Mouse (Mus musculus): ENCODE measurements around the gene Pik3c2g.

Pik3c2g gene

DNA sequence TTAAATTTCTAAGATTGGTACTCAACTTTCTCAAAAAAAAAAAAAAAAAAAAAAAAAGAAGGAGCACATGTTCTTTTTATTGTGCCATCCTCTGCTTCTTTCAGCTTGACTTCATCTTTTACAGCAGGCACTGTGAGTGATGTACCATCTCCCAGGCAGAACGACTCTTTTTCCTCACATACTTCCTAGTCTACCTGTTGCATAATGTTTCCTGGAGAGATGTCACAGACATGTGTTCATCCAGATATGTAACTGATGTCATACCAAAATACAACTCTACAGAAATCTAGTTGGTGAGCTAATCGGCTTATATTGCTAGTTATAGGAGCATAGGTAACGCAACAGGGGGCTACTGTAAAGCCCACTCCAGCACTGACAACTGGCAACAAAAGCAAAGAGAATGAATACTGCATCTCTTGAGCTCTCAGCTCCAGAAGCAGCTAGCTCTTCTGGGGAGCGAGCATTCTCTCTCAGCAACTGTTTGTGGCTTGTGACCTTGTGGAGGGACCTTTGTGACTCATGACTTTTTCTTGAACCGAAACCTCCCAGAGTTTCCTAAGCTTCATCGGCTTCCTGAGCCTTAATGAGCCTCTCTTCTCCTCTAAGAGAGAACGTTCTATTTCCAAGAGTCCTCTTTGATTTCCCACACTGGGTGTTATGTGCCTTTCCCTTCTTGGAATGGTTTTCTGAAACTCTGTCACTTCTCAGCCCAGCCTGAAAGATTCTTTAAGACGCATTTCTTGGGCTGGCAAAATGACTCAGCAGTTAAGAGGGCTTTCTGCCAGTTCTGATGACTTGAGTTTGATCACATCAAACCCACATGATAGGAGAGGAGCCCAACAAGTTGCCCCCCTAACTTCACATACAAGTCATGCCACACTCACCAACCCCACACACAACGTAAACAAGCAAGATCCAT is 148.9 kb downstream of the Pik3c2g start:
- no peak for DNase-seq (ENCODE audit: low spot score)

GRCm38 (mm10) chr6:139738350-139738749 is 151.3 kb downstream of the Pik3c2g start:
- DNase-seq (ENCODE audit: low spot score) = no peak

- DNase-seq (ENCODE audit: low spot score) = no peak
Observed at GRCm38 (mm10) chr6:139742693-139743432, 155.8 kb downstream of the Pik3c2g start.

GRCm38 (mm10) chr6:139746758-139747479 is 159.9 kb downstream of the Pik3c2g start:
- DNase-seq (ENCODE audit: low spot score) = no peak

DNA sequence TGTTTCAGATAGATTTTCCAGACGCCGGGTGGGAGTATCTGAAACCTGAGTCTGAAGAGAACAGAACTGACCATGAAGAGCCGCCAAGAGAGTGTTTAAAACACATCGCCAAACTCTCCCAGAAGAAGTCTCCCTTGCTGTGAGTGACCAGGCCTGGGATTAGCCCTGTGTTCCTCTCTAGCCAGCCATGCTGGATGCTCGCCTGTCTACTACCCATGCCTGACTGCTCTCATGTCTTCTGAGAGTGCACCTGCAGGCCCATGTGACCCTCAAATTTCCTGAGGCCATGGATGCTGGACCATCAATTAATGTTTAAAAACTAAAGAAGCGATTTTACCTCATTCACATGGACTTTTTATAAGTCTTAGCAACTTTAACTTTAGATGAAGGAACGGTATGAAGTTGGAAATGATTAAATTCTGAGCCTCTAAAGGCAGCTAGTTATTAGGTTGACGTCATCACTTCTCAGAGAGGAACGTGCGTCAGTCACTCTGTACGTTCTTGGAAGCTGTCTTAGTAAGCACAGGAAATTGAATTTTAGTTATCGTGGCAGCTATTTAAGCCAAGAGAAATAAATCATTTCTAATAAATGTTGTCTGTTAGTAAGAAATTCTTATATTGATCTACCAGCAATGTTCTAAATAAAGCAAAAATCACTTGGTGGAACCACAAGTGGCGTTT is 161.2 kb downstream of the Pik3c2g start:
- no peak for DNase-seq (ENCODE audit: low spot score)

DNA sequence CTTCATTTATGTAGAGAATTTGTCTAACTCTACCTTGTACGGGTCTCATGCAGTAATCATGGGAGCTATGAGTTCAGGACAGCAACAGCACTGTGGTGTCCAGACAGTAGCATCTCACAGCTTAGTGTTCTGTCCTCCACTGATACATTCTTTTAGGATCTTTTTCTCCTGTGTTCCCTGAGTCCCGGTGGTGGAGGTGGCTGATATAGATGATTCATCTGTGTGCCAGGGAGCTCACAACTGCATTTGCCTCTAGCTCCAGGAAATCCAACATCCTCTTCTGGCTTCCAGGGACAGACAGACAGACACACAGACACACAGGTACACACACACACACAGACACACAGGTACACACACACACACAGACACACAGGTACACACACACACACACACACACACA is 163.6 kb downstream of the Pik3c2g start:
- DNase-seq (ENCODE audit: low spot score) = no peak

GRCm38 (mm10) chr6:139751022-139751421 is 164.0 kb downstream of the Pik3c2g start:
- DNase-seq (ENCODE audit: low spot score) = no peak

GRCm38 (mm10) chr6:139757876-139758275 is 170.9 kb downstream of the Pik3c2g start:
- DNase-seq (ENCODE audit: low spot score) = no peak

GRCm38 (mm10) chr6:139760978-139761377 is 174.0 kb downstream of the Pik3c2g start:
- no peak for DNase-seq (ENCODE audit: low spot score)

DNA sequence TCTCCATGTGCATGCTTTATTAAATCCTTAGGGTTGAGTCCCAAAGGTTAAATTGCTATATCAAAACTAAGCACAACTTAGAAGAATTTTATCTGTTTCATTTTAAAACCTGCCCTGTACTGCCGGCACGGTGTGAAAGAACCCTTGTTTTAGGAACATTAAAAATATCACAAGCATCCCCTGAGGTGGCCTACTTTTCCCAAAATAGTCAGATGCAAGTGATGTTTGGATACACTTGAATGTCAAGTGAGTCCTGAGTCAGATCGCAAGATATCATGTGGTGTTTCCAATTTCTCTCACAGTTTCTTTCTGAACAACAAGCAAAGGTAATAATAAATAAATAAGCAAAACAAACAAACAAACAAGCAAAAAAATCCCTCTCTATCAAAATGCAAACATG is 177.4 kb downstream of the Pik3c2g start:
- no peak for DNase-seq (ENCODE audit: low spot score)

DNA sequence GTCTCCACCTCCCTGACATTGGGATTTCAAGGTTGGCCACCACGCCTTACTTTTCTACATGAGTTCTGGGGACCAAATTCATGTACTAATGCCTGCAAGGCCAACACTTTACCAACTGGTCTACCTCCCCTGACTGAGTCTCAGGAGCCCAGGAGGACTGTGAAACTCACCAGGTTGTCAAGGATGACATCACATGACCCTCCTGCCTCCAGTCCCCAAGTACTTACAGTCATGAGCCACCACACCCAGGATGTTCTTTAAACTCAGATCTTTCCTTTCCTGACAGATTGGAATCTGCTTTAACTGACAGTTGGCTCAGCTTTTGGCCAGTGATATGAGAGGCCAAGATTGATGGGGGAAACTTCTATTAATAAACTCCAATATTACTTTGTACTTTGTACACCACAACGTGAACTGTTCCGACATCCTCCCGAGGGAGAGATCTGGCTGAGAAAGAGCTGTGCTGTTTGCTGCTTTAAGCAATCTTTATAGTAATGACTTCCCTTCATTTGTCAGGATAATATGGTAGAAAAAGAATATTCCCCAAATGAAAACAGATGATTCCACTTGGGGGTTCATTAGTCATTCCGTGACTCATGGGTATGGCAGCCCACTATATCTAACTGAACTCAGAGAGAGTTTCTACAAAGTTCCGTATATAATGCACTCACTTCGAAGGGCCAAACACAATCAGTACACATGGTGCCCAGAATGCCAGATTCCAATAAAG is 182.9 kb downstream of the Pik3c2g start:
- DNase-seq (ENCODE audit: low spot score) = no peak

DNA sequence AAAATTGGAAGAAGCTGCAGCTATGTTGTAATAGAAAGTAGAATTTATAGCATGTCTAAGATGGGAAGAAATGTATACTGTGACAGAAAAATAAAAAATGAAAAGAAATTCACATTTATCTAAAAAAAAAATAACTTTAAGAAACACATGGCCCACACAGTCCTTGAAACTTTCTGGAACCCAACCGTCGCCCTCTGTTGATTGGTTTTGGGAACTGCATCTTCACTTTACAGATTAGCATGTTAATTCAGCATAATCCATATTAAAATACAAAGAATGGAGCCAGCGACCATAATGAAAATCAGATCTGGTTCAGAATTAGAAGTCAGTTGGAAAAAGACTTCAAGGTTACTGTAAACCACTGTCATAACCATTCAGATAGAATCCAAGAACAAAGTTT is 183.5 kb downstream of the Pik3c2g start:
- DNase-seq (ENCODE audit: low spot score) = no peak

DNA sequence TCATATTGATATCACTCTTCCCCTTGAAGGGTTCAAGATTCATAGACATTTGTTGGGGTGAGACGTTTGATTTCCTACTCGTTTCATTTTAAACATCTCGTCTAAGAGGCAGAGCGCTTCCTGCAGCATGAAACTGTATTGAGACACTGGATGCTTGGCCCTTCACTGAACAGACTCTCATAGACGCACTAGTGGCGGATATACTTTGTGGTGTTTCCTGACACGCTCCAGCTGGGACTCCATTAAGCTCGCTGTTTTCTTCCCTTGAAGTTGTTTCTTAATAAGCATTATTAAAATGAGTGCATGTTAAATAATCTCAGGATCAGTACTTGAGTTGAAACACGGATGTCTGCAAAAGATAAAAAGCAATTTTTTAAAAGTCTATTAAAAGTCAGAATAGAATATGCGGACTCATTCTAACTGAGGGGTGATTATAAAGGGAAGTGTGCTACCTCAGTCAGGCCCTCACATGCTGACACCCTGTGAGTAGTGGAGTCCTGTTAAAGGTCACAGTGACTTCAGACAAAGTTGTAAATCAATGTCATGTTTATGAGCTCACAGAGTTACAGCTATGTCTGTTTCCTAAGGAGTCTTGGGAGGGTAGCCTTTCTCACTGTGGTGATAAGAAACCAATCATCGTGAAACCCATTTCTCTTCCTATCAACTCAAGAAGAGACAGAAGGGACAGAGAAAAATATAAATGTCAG is 190.7 kb downstream of the Pik3c2g start:
- DNase-seq (ENCODE audit: low spot score) = no peak

DNA sequence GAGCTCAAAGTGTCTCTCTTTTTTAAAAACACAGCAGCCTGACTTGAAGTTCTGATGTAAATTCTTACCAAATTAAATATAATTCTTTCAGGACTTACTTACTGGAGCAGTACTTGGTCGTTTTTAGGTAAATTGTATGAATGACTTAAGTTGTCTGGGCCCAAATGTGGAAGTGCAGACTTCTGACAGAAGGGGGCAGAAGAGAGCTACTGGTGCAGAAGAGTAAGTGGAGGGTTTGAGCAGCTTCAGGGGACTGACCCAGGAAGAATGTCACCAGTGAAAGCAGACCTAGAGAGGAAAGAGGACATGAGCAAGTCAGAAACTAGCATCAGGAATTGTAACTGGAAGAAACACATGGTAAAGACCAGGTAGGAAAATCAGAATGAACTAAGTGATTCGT is 193.0 kb downstream of the Pik3c2g start:
- no peak for DNase-seq (ENCODE audit: low spot score)

GRCm38 (mm10) chr6:139789479-139789878 is 202.5 kb downstream of the Pik3c2g start:
- no peak for DNase-seq (ENCODE audit: low spot score)

DNA sequence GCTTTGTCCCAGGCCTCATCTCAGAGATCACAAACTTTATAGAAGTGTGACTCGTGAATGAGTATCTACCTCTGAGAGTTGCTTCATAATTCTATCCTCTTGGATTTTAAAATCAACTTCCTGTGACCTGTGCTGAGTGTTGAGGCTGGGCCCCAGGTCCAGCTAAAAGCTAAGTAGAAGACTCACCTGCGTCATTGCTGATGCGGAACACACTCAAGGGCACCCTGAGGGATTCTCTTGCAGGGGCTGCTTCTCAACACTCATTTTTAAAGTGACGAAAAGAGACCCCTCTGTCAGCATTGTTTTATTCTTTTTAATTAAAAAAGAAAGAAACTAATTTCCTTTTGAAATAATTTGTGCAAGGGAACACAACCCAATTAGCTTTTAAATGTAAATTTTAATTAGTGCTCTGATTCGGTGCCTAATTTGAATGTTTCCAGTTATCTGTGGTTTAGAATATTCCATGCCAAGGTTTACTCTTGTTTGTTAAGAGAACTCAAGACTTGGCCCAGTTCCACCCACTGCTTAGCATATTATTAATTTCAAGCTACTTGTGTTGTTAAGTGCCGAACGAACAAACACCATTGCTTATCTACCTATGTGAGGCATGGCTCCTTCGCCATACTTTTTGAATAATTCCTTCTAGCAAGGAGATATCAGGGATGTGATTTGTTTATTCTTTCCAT is 212.7 kb downstream of the Pik3c2g start:
- no peak for DNase-seq (ENCODE audit: low spot score)

- no peak for DNase-seq (ENCODE audit: low spot score)
Observed at GRCm38 (mm10) chr6:139821916-139822315, 234.9 kb downstream of the Pik3c2g start.

DNA sequence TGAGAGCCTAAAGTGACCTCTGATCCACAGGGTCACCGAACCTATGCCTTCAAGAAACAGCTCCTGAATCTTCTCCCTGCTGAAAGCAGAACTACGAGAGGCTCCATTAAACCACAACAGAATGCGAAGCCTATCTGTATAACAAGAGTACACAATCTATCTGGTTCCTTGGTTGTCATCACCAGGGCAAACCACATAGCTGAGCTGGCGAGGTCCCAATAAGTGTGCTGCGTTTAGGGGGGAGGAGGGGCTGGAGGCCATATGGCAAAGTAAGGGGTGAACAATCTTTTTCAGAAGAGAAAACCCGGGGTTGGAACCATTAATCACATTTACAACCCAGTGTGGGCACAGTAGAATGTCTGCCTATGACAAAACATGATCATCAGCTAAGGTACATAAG is 251.2 kb downstream of the Pik3c2g start:
- no peak for DNase-seq (ENCODE audit: low spot score)

- DNase-seq (ENCODE audit: low spot score) = no peak
Observed at GRCm38 (mm10) chr6:139838713-139839112, 251.7 kb downstream of the Pik3c2g start.

DNA sequence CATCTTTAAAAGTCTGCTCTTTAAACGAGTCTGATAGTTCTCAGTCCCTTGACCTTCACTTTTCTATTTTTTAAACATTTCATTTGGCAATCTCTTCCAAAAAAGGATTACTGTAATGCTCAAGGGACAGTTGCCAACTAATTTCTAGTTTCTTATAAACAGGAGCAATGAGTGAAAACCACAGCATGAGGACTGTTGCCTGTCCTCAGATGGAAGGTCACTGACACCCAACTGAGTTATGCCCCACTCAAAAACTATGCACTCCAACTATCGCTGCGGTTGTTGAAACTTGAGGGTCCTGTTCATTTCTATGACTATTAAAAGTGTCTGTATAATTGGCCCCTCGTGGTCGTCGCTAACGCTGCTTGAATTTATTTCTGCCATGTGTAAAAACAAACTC is 252.9 kb downstream of the Pik3c2g start:
- no peak for DNase-seq (ENCODE audit: low spot score)
